Mouse (Mus musculus) heart, embryonic 11.5 days (tissue): Measurements from ENCODE around the gene 4930558K02Rik. TPM values are rescaled to one million over a fixed set of nuclear protein-coding genes. Genes with fewer than 3 reads are reported as not detected.

Experiments used
- ATAC-seq: fragments of 200-750 bp; cut with Nextera tagmentation; replicated peaks from 2 replicates; pipeline ENCODE4 v1.8.0; 2017; ENCODE audit warnings: moderate library complexity; ENCODE audit not compliant: insufficient number of reproducible peaks, low FRiP score, low TSS enrichment
- H3K27ac ChIP-seq: fragments of 300-500 bp; sonication (generic); 2 replicates; pipeline ENCODE4 v1.5.1; 2014; ENCODE audit warnings: mild to moderate bottlenecking, low read depth, low read length
- H3K27me3 ChIP-seq: fragments of 300-500 bp; sonication (generic); 2 replicates; pipeline ENCODE4 v1.6.1; 2014; ENCODE audit warnings: mild to moderate bottlenecking, low read length, mixed read lengths; ENCODE audit not compliant: control insufficient read depth, insufficient read depth
- H3K36me3 ChIP-seq: fragments of 300-500 bp; sonication (generic); 2 replicates; pipeline ENCODE4 v1.6.1; 2014; ENCODE audit warnings: mild to moderate bottlenecking, low read length, moderate library complexity, mixed read lengths; ENCODE audit not compliant: control insufficient read depth, insufficient read depth
- H3K4me1 ChIP-seq: fragments of 300-500 bp; sonication (generic); 2 replicates; pipeline ENCODE4 v1.6.1; 2014; ENCODE audit warnings: low read length; ENCODE audit not compliant: control insufficient read depth, insufficient read depth
- H3K4me2 ChIP-seq: fragments of 300-500 bp; sonication (generic); 2 replicates; pipeline ENCODE4 v1.6.1; 2014; ENCODE audit warnings: mild to moderate bottlenecking, moderate library complexity
- H3K4me3 ChIP-seq: fragments of 300-500 bp; sonication (generic); 2 replicates; pipeline ENCODE4 v1.5.1; 2014; ENCODE audit warnings: low read depth, low read length
- H3K9ac ChIP-seq: fragments of 300-500 bp; sonication (generic); 2 replicates; pipeline ENCODE4 v1.6.1; 2014; ENCODE audit warnings: mild to moderate bottlenecking, low read depth, low read length, moderate library complexity
- H3K9me3 ChIP-seq: fragments of 300-500 bp; sonication (generic); replicated peaks from 2 replicates; pipeline ENCODE4 v1.6.1; 2016; ENCODE audit warnings: low read length; ENCODE audit not compliant: control insufficient read depth
- WGBS: fragments of 180-500 bp; shearing (Covaris S2); extraction: QIAGEN DNeasy Blood & Tissue Kit; methylation state at CpG from one replicate; pipeline ENCODE4 v1.1.7; 2014; ENCODE audit not compliant: insufficient replicate concordance; 5-methylcytosine and 5-hydroxymethylcytosine counted together
- polyA plus RNA-seq: library from polyadenylated mRNA; unstranded; fragments of >200 nt; fragmentation: Nextera tagmentation; extraction: Ambion mirVana; gene quantifications from 2 replicates; pipeline ENCODE4 v1.2.1, GENCODE M21; 2014

4930558K02Rik gene
- polyA plus RNA-seq, 1 experiment from 2014 or later: not detected

GRCm38 (mm10) chr1:162003729-162004517 is 24.5 kb upstream of the 4930558K02Rik start:
- H3K4me1 ChIP-seq: peaks cover 22% of the 10 kb centered on the region
- H3K27ac ChIP-seq: peak overlapping the region; percentile 82
- WGBS: 54% methylated on average over 14 of the region's 14 CpGs
- H3K36me3 ChIP-seq: no peaks in the 10 kb centered on the region
- no peak overlapping the region for H3K4me3 ChIP-seq
- H3K9me3 ChIP-seq: no peaks in the 10 kb centered on the region
- no peak for ATAC-seq
- H3K9ac ChIP-seq: no peak overlapping the region; the same call in 1 of the 2 replicates
- H3K27me3 ChIP-seq: no peaks in the 10 kb centered on the region
- no peak overlapping the region for H3K4me2 ChIP-seq

- WGBS: 84% methylated on average over 8 of the region's 8 CpGs
- no peaks in the 10 kb centered on the region for H3K36me3 ChIP-seq
- H3K9ac ChIP-seq: no peak overlapping the region
- no peak for ATAC-seq
- no peak overlapping the region for H3K4me2 ChIP-seq
- peaks cover 14% of the 10 kb centered on the region; the same call in 1 of the 2 replicates for H3K4me1 ChIP-seq
- H3K27ac ChIP-seq: no peak overlapping the region
- no peak overlapping the region for H3K4me3 ChIP-seq
- H3K27me3 ChIP-seq: no peaks in the 10 kb centered on the region
- no peaks in the 10 kb centered on the region for H3K9me3 ChIP-seq
Observed at GRCm38 (mm10) chr1:162001328-162001727, 21.9 kb upstream of the 4930558K02Rik start.

GRCm38 (mm10) chr1:161999882-162000371 is 20.5 kb upstream of the 4930558K02Rik start:
- Histone ChIP-seq H3K4me1 (peaks cover 13% of the 10 kb centered on the region; the same call in 1 of the 2 replicates), H3K4me2 (peak overlapping the region; percentile 51), H3K4me3 (no peak overlapping the region), H3K9ac (peak overlapping the region; percentile 34; the same call in 1 of the 2 replicates), H3K27ac (peak overlapping the region; percentile 59), H3K27me3 (no peaks in the 10 kb centered on the region), H3K9me3 (no peaks in the 10 kb centered on the region), H3K36me3 (no peaks in the 10 kb centered on the region)
- WGBS: 10% methylated on average over 4 of the region's 4 CpGs
- no peak for ATAC-seq

- 32% methylated on average over 5 of the region's 5 CpGs for WGBS
- 0 out of 2 replicates have a peak overlapping the region, but pooled peaks have one; percentile 34 for H3K9ac ChIP-seq
- peaks cover 10% of the 10 kb centered on the region; the same call in 1 of the 2 replicates for H3K4me1 ChIP-seq
- H3K27me3 ChIP-seq: no peaks in the 10 kb centered on the region
- H3K4me2 ChIP-seq: peak overlapping the region; percentile 38; the same call in 1 of the 2 replicates
- peak overlapping the region; percentile 59; the same call in 1 of the 2 replicates for H3K27ac ChIP-seq
- no peaks in the 10 kb centered on the region for H3K9me3 ChIP-seq
- no peak for ATAC-seq
- H3K36me3 ChIP-seq: no peaks in the 10 kb centered on the region
- no peak overlapping the region for H3K4me3 ChIP-seq
Observed at GRCm38 (mm10) chr1:161999338-161999737, 19.9 kb upstream of the 4930558K02Rik start.

- H3K9ac ChIP-seq: no peak overlapping the region
- H3K36me3 ChIP-seq: no peaks in the 10 kb centered on the region
- H3K4me1 ChIP-seq: peaks cover 4% of the 10 kb centered on the region; the same call in 1 of the 2 replicates
- no peaks in the 10 kb centered on the region for H3K27me3 ChIP-seq
- WGBS: 60% methylated on average over 4 of the region's 4 CpGs
- H3K9me3 ChIP-seq: no peaks in the 10 kb centered on the region
- no peak for ATAC-seq
- no peak overlapping the region for H3K27ac ChIP-seq
- no peak overlapping the region for H3K4me3 ChIP-seq
- H3K4me2 ChIP-seq: no peak overlapping the region
Observed at GRCm38 (mm10) chr1:161998781-161999180, 19.3 kb upstream of the 4930558K02Rik start.

GRCm38 (mm10) chr1:161992389-161992788 is 13.0 kb upstream of the 4930558K02Rik start:
- H3K9me3 ChIP-seq: no peaks in the 10 kb centered on the region
- 81% methylated on average over 7 of the region's 7 CpGs for WGBS
- H3K27me3 ChIP-seq: no peaks in the 10 kb centered on the region
- H3K4me3 ChIP-seq: no peak overlapping the region
- ATAC-seq: no peak
- no peaks in the 10 kb centered on the region for H3K36me3 ChIP-seq
- no peak overlapping the region for H3K27ac ChIP-seq
- no peaks in the 10 kb centered on the region; the same call in 1 of the 2 replicates for H3K4me1 ChIP-seq
- H3K9ac ChIP-seq: no peak overlapping the region
- no peak overlapping the region for H3K4me2 ChIP-seq

GRCm38 (mm10) chr1:161991846-161992245 is 12.4 kb upstream of the 4930558K02Rik start:
- no peak overlapping the region for H3K27ac ChIP-seq
- H3K27me3 ChIP-seq: no peaks in the 10 kb centered on the region

GRCm38 (mm10) chr1:161990684-161991578 is 11.5 kb upstream of the 4930558K02Rik start:
- Histone ChIP-seq H3K27ac (no peak overlapping the region), H3K36me3 (no peaks in the 10 kb centered on the region), H3K9ac (no peak overlapping the region), H3K9me3 (no peaks in the 10 kb centered on the region), H3K27me3 (no peaks in the 10 kb centered on the region), H3K4me1 (no peaks in the 10 kb centered on the region), H3K4me2 (no peak overlapping the region), H3K4me3 (no peak overlapping the region)
- WGBS: 72% methylated on average over 10 of the region's 10 CpGs
- ATAC-seq: no peak

More at GRCm38 (mm10) chr1:161991846-161992245, 12.4 kb upstream of the 4930558K02Rik start:
- Histone ChIP-seq H3K36me3 (no peaks in the 10 kb centered on the region), H3K4me3 (no peak overlapping the region), H3K4me2 (no peak overlapping the region), H3K9me3 (no peaks in the 10 kb centered on the region), H3K9ac (no peak overlapping the region), H3K4me1 (no peaks in the 10 kb centered on the region; the same call in 1 of the 2 replicates)
- ATAC-seq: no peak
- WGBS: 88% methylated on average over 11 of the region's 11 CpGs
